Mouse (Mus musculus) cerebellum, adult 9-10 months (tissue): ENCODE measurements around the gene Pik3ca.
"Not testable (repeated sequence)": the region's sequence is repeated elsewhere in the genome, so short reads cannot be mapped to it uniquely, and the experiment has no call there.

ENCODE experiments used
- DNase-seq: peaks from one replicate; pipeline ENCODE4 v3.0.0; 2022

Pik3ca gene

GRCm38 (mm10) chr3:32402990-32403885, 5.8 kb downstream of the Pik3ca start:
- DNase-seq = peak; percentile 46

DNA sequence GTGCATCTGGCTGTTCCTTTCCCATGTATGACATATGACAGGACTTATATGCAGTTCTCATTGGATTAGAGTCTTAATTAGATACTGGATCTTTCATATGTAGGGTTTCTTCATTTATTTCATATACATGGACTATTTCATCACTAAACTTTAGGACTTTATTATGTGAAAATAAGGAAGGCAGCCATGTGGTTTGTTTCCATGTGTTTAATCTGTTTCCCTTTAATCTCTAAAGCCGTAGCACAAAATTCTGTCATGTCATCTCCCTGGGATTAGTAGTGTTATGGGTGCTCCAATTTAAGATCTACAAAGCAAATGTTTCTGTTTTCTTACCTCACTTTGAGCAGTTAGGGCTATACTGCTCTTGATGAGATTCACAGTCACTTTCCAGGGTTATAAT, 8.2 kb downstream of the Pik3ca start:
- DNase-seq = no peak

DNA sequence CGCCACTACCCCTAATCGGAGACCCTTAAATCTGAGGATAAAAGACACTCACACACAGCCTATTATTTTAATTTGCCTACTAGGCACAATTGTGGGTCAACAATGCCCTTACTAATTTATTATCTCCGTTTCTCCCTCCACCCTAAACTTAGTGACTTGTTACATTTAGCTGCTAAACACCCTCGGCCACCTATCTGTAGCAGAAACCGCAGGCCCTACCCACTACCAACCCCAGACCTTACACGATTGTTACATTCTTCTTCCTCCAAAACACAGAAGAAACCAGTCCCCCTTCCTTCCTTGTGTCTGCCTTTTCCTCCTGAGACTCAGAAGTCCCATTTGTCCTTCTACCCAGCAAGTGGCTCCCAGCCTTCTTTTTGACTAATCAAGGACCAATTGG, 9.3 kb downstream of the Pik3ca start:
- DNase-seq = no peak

GRCm38 (mm10) chr3:32408811-32409273, 11.4 kb downstream of the Pik3ca start:
- DNase-seq = no peak

DNA sequence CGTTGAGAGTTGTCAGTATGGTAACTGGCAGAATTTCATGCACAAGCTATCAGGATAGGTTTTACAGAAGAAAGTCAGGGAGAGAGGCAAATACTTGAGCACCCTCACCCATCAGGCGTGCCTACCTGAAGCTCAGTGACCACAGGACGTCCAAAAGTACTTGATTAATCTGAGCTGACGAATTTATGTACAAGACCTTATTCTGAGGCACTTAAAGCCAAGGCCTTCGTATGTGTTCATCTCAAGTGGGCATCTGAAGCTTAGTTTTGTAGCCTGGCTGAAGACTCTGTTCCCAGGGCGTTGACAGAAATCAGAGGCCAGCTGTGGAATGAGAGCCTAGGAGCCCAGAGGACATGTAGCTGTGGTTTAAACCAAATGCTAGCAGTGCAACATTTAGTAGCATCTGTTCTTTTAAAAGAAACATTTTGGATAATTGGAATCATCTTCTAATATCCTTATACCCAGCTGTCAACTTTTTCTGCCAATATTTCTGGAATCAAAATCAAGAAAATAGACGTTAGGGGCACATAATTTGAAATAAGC, 15.1 kb downstream of the Pik3ca start:
- no peak for DNase-seq

DNA sequence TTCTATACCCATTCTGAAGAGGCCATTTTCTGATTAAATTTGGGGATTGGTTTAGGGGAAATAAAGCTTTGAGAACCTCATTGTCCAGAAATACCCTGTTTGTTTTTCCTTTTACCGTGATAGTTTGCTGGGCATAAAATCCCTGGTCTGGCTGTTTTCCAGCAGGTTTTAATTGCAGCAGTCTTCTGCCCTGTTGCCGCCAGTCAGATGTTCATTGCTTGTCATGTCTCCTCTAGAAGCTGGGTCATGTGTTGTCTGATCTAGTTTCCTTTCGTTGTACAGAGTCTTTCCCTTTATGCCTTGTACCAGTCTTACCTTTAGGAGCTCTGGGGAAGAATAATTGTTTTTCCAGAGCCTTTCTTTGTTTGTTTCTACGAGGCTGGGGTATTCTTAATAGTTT, 16.9 kb downstream of the Pik3ca start:
- no peak for DNase-seq

- DNase-seq = no peak
Observed at GRCm38 (mm10) chr3:32415370-32416309, 18.2 kb downstream of the Pik3ca start.

DNA sequence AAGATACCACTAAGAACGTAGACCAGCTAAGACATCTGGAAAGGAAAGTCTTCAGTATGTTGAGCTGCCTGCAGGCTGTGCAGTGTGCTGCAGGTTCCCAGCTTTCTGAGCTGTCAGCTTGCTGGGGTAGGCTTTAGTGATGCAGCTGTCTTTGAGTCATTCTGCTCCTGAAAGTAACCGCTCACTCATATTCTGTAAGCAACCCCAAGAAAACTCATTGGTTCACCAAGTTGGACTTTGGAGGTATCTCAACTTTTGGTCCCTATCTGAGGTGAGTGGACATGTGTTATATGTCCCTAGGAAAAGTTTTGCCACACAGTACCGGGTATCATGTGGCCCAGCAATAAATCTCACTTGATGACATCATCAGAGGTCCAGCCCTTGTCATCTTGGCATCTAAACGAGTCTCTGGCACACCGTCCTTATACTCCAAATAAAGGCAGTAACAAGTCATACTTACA, 20.3 kb downstream of the Pik3ca start:
- DNase-seq = no peak

DNA sequence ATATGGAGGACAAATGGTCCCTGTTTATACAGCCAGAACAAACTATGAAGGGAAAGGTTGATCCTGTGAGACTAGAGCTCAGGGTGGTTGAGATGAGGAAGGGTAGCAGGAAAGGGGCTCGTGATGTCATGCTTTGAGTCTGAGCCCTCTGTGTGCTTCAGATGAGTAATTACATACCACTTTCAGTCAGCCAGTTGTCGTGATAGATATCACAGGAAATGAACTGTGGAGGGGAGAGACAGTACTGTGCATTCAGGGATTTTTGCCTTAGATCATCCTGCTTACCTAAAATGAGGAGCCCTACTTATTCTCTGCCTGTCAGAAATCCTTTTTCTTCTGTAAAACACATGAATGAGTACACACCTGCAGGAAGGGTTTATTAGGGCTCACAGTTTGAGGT, 22.4 kb downstream of the Pik3ca start:
- no peak for DNase-seq

- peak; percentile 44 for DNase-seq
Observed at GRCm38 (mm10) chr3:32421115-32422054, 23.9 kb downstream of the Pik3ca start.

DNA sequence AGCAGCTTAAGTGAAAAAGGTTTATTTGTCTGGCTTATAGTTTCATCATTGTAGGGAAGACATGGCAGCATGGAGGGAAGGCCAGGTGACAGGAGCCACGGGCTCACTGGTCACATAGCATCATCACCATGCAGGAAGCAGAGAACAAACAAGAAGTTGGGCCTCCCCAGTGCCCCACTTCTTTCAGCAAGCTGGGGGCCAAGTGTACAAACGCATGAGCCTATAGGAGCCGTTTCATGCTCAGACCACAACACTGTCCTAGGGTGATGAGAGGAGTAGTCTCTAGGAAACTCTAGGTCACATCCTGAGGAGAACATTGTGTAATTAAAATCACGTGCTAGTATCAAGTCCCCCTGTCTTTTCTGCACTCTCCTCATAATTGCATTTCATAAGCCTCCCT, 30.2 kb downstream of the Pik3ca start:
- no peak for DNase-seq

DNA sequence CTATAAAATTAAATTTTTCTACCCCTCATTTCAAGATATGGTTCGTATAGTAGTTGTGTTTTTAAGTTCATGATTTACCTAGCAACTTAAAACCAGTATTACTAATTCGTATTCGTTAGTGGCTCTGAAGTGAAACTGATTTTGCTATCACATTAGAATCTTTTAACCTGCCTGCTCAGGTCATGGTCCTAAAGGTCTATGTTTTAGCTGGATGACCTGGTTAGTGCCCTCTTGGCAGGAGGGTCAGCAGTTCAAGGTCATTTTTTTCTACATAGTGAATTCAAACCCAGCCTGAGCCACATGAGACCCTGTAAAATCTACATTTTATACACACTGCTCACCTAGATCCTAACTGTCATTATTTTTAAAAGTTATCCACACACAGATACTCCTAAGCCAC, 30.9 kb downstream of the Pik3ca start:
- no peak for DNase-seq

GRCm38 (mm10) chr3:32428921-32429320, 31.4 kb downstream of the Pik3ca start:
- DNase-seq = peak; percentile 45

- DNase-seq = not testable (repeated sequence)
Observed at GRCm38 (mm10) chr3:32429351-32429750, 31.9 kb downstream of the Pik3ca start.

DNA sequence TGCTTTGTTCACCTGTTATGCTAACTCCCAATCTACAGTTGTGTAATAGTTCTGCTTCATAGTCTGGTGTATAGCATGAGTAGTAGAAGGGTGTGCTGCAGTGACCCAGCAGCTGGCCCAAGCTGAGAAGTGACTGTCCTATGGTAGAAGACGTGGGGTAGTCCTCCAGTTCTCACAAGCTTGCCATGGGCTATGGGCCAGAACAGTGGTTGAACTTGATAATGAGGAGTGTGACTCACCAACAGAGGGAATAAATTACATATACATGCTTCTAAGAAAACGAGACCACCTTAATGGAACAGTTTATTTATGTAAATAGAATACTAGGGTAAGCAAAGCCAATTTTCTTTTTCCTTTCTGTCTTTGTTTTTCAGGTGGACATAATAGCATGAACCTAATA, 32.9 kb downstream of the Pik3ca start:
- DNase-seq = no peak

- DNase-seq = no peak
Observed at GRCm38 (mm10) chr3:32434016-32434415, 36.5 kb downstream of the Pik3ca start.

- DNase-seq = no peak
Observed at GRCm38 (mm10) chr3:32436101-32436500, 38.6 kb downstream of the Pik3ca start.

DNA sequence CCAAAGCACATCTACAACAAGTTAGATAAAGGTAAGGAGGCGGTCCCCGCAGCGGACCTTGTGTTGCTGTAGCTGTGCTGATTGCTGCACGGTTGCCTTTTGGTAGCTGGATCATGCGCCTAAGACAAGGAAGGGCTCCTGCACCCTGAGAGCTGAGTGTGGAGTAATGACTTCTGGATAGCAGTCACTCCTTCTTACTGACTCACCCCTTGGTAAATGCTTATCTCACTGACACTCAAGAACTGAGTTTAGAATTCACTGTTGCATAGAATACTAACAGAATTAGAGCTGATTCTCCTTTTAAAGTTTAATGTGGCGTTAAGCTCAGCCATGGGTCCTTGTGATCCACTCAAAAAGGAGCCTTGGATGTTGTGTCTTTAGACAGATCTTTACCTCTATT, 39.8 kb downstream of the Pik3ca start:
- DNase-seq = no peak

DNA sequence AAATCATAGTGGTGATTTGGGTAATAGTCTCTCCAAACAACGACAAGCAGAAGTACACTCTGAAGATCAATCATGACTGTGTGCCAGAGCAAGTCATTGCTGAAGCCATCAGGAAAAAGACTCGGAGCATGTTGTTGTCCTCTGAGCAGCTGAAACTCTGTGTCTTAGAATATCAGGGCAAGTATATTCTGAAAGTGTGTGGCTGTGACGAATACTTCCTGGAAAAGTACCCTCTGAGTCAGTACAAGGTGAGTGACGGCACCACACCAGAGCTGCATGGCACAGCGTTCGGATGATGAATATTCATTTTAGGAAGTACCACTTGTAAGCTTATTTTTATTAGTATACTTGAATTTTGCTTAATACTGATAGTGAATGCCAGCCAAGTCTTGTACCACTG, 40.3 kb downstream of the Pik3ca start:
- DNase-seq = no peak

DNA sequence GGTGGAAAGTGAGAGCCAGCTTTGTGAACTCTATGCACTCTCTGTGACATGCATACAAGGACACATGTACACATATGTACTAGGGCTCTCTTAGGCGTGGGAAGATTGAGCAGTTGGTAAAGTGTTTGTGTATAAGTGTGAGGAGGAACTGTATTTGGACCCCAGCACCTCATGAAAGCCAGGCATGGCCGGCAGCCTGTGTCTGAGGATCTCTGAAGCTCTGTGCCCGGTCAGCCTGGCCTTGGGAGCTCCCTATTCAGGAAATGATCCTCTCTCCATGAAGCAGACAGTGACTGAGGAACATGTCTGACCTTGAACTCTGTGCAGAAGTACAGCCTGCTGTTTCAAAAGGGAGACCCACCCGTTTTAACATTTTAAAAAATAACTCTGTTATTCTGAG, 41.2 kb downstream of the Pik3ca start:
- no peak for DNase-seq

DNA sequence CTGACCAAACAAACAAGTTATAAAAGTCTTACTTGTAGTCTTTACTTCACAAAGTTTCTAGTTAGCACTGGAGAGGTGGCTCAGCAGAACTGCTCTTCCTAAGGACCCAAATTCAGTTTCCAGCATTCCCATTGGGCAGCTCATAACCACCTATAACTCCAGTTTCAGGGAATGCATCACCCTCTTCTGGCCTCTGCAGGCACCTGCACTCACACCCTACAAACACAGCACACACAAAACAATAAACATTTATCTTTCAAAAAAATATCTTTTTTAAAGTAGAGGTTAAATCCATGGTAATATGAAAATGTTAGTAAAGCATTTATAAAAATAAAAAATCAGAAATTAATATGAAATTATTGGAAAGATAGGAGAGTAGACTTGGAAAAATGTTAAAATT, 44.2 kb downstream of the Pik3ca start:
- no peak for DNase-seq
